10 mouse cellular contexts compared by ENCODE assay signal in genomic region chr8:114882504-114882903, GRCm38 (mm10).
DNase-seq lines count a peak whose midpoint lies in the region; ATAC-seq and TF ChIP-seq lines count a peak whose summit lies in the region.
"Had no signal": no experiment of that assay in that cellular context is flagged by ENCODE, and none has a peak within 500 bp of the region (broad histone marks: within the 10 kb centered on the region; RNA-seq: fewer than 3 reads in every experiment).

No protein-coding gene starts in this region.

- TF ChIP-seq CTCF in spleen, adult 2 months (IDR thresholded peaks at IDR 0.05; ENCODE audit: extremely low read depth, insufficient read depth, insufficient read length, insufficient replicate concordance) = no peak

- no peaks in the 10 kb centered on the region for H3K9me3 ChIP-seq in forebrain, embryonic 10.5 days
- H3K9me3 ChIP-seq in forebrain, embryonic 14.5 days (replicated peaks; ENCODE audit: control insufficient read depth, low read length) = no peaks in the 10 kb centered on the region

- TF ChIP-seq POLR2A in spleen, adult 2 months (IDR thresholded peaks at IDR 0.05; ENCODE audit: low read depth, low read length) = no peak

- 57% methylated on average over 4 of the region's 4 CpGs for WGBS in forebrain, embryonic 10.5 days
- WGBS in forebrain, embryonic 14.5 days = 28% methylated on average over 4 of the region's 4 CpGs
- WGBS in spleen, adult 2 months = 12% methylated on average over 4 of the region's 4 CpGs

- no peak overlapping the region for H3K9ac ChIP-seq in forebrain, embryonic 14.5 days (ENCODE audit: low read length)
- H3K9ac ChIP-seq: liver, embryonic 14.5 days had no signal

- no peak for DNase-seq in forebrain, embryonic 10.5 days (ENCODE audit: extremely low spot score, low spot score)
- DNase-seq in forebrain, embryonic 14.5 days (ENCODE audit: low spot score) = no peak
- no peak for DNase-seq in spleen, adult 2 months (ENCODE audit: low read depth in 1 of 2, low spot score in 2 of 2)
- DNase-seq in spleen, adult 18-20 months = no peak
- DNase-seq in kidney, postnatal 10 days = peak; percentile 34
- DNase-seq in adrenal gland, postnatal 25 days = no peak
- no peak for DNase-seq in c-Kit-positive CD71-positive TER-119-positive erythroid progenitor cells, embryonic 14.5 days (ENCODE audit: low spot score)
- DNase-seq in left cerebral cortex, adult 9 months (ENCODE audit: low spot score in 2 of 2) = no peak
- DNase-seq: adrenal gland, postnatal 14 days had no signal

- no peak overlapping the region for H3K4me2 ChIP-seq in forebrain, embryonic 14.5 days (ENCODE audit: low read length)

- H3K27ac ChIP-seq in forebrain, embryonic 10.5 days = peak overlapping the region; percentile 58
- no peak overlapping the region for H3K27ac ChIP-seq in forebrain, embryonic 14.5 days (ENCODE audit: low read depth, low read length)
- peak overlapping the region; percentile 95 for H3K27ac ChIP-seq in spleen, adult 2 months (ENCODE audit: insufficient read depth, low read length)

- peaks cover 62% of the 10 kb centered on the region for H3K4me1 ChIP-seq in forebrain, embryonic 10.5 days
- H3K4me1 ChIP-seq in forebrain, embryonic 14.5 days (ENCODE audit: control insufficient read depth, insufficient read depth, low read length) = peaks cover 10% of the 10 kb centered on the region
- H3K4me1 ChIP-seq in spleen, adult 2 months (ENCODE audit: control insufficient read depth, insufficient read depth, insufficient read length) = peaks cover 40% of the 10 kb centered on the region

- H3K36me3 ChIP-seq in forebrain, embryonic 10.5 days (replicated peaks) = no peaks in the 10 kb centered on the region
- no peaks in the 10 kb centered on the region for H3K36me3 ChIP-seq in forebrain, embryonic 14.5 days (ENCODE audit: control insufficient read depth, insufficient read depth, low read length)
- no peaks in the 10 kb centered on the region for H3K36me3 ChIP-seq in spleen, adult 2 months (ENCODE audit: control insufficient read depth, insufficient read depth, low read length)

- ATAC-seq in forebrain, embryonic 14.5 days = no peak

- peaks cover 97% of the 10 kb centered on the region for H3K27me3 ChIP-seq in forebrain, embryonic 10.5 days (ENCODE audit: poor library complexity, severe bottlenecking)
- H3K27me3 ChIP-seq in forebrain, embryonic 14.5 days (replicated peaks; ENCODE audit: control insufficient read depth, insufficient read depth, low read length) = no peaks in the 10 kb centered on the region
- H3K27me3 ChIP-seq in spleen, adult 2 months (ENCODE audit: control insufficient read depth, insufficient read depth, low read length) = no peaks in the 10 kb centered on the region

- H3K4me3 ChIP-seq in forebrain, embryonic 10.5 days = no peak overlapping the region
- no peak overlapping the region for H3K4me3 ChIP-seq in forebrain, embryonic 14.5 days (ENCODE audit: low read depth, low read length)
- H3K4me3 ChIP-seq in spleen, adult 2 months (ENCODE audit: extremely low read depth, insufficient read depth, insufficient read length) = no peak overlapping the region
